Mouse (Mus musculus) embryonic fibroblast, embryonic 13.5 days (primary cell): Measurements from ENCODE around the gene Tomm40.

Source experiments
- CTCF ChIP-seq: IDR thresholded peaks from 2 replicates; pipeline ENCODE4 v1.5.1; 2011; ENCODE audit warnings: mild to moderate bottlenecking, control low read depth, low read length, moderate library complexity, borderline replicate concordance; ENCODE audit not compliant: insufficient read depth
- POLR2A ChIP-seq: IDR thresholded peaks from 2 replicates; pipeline ENCODE4 v1.6.1; 2011; ENCODE audit warnings: low read depth, mild to moderate bottlenecking, control low read depth, low read length, moderate library complexity

DNA sequence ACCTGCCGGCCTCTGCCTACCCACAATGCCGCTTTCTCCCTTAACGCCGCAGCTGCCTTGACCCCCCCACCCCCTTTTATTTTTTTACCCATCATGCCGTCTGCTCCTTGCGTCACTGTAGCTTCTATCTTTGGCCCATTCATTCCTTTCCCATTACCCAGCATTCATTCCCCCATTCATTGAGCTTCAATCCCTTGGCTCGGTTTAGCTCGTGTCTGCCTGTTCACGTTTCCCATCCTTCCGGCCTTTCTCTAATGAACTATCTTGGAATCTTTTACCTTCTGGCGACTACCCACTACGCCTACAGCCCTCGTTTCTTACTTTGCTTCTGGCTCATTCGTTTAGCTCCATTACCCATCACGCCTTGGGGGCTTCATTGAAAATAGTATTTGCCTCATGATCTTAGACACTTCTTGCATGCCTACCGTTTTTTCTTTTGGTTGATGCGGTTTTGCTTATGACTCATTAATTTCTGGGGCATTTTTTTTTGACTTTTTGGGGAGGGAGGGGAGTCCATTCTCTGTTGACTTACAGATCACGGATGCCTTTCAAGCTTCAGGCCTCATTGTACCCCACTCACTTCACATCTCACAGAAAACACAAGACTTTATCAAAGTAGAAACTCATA lies 931 bp upstream of the Tomm40 start:
- TF ChIP-seq CTCF (no peak), POLR2A (peak; percentile 19)
